Mouse (Mus musculus) midbrain, embryonic 15.5 days (tissue): ENCODE results near the gene Gfod1. TPM values are rescaled to one million over a fixed set of nuclear protein-coding genes. Genes with fewer than 3 reads are reported as not detected.
A peak's percentile ranks its signal among the peaks of the same experiment; 100 is the strongest.

ENCODE experiments used
- ATAC-seq: fragments of 200-750 bp; cut with Nextera tagmentation; replicated peaks from 2 replicates; pipeline ENCODE4 v1.8.0; 2017; ENCODE audit warnings: moderate TSS enrichment
- H3K27ac ChIP-seq: fragments of 300-500 bp; sonication (generic); 2 replicates; pipeline ENCODE4 v1.5.1; 2015; ENCODE audit warnings: mild to moderate bottlenecking, inconsistent platforms
- H3K27me3 ChIP-seq: fragments of 300-500 bp; sonication (generic); replicated peaks from 2 replicates; pipeline ENCODE4 v1.6.1; 2015; ENCODE audit warnings: inconsistent platforms
- H3K36me3 ChIP-seq: fragments of 300-500 bp; sonication (generic); replicated peaks from 2 replicates; pipeline ENCODE4 v1.6.1; 2015; ENCODE audit warnings: inconsistent platforms
- H3K4me1 ChIP-seq: fragments of 300-500 bp; sonication (generic); 2 replicates; pipeline ENCODE4 v1.6.1; 2015; ENCODE audit warnings: inconsistent platforms
- H3K4me2 ChIP-seq: fragments of 300-500 bp; sonication (generic); 2 replicates; pipeline ENCODE4 v1.6.1; 2015; ENCODE audit warnings: inconsistent platforms, mild to moderate bottlenecking, moderate library complexity
- H3K4me3 ChIP-seq: fragments of 300-500 bp; sonication (generic); 2 replicates; pipeline ENCODE4 v1.5.1; 2015; ENCODE audit warnings: mild to moderate bottlenecking, inconsistent platforms
- H3K9ac ChIP-seq: fragments of 300-500 bp; sonication (generic); 2 replicates; pipeline ENCODE4 v1.6.1; 2015; ENCODE audit warnings: mild to moderate bottlenecking, inconsistent platforms
- H3K9me3 ChIP-seq: fragments of 300-500 bp; sonication (generic); 2 replicates; pipeline ENCODE4 v1.6.1; 2016; ENCODE audit warnings: inconsistent platforms
- WGBS: fragments of 180-500 bp; shearing (Covaris S2); methylation state at CpG from one replicate; pipeline ENCODE4 v1.1.7; 2015; ENCODE audit warnings: mixed read lengths; 5-methylcytosine and 5-hydroxymethylcytosine counted together
- polyA plus RNA-seq: library from polyadenylated mRNA; unstranded; fragments of >200 nt; fragmentation: Nextera tagmentation; extraction: Ambion mirVana; gene quantifications from 2 replicates; pipeline ENCODE4 v1.2.1, GENCODE M21; 2015

Gfod1 gene
- 2.4 and 2.9 TPM in 2 replicates for polyA plus RNA-seq

GRCm38 (mm10) chr13:43304018-43304431 is at the start of gene Gfod1:
Gene Gfod1, minus strand, starts transcription at chr13:43304172.
- Histone ChIP-seq H3K4me1 (peaks cover 38% of the 10 kb centered on the region), H3K27ac (peak within 1 kb of the TSS; percentile 93), H3K9me3 (no peaks in the 10 kb centered on the region), H3K4me2 (peak within 1 kb of the TSS; percentile 87), H3K9ac (peak within 1 kb of the TSS; percentile 91), H3K27me3 (peaks cover 7% of the 10 kb centered on the region; the same call in 1 of the 2 replicates), H3K36me3 (no peaks in the 10 kb centered on the region), H3K4me3 (peak within 1 kb of the TSS; percentile 93)
- ATAC-seq = peak; percentile 94
- WGBS = under 1% methylated on average over 50 of the region's 53 CpGs

DNA sequence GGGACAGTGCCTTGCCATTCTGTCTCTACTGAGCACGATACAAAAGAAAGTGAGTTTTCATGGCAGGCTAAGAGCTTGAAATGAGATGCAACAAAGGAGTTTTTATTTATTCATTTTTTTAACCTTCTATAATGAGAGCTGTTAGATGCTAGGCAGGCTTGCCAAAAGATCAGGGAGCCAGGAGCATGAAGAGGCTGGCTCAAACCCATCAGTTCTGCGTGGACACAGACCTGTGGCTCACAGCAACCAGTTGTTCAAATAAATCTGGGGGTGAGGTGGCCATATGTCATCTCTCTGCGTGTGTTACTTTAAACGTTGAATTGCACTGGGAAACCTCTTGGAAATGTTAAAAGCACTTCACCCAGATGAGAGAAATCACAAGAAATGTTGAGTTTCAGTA is 49.4 kb upstream of the Gfod1 start:
- H3K9ac ChIP-seq = no peak overlapping the region
- ATAC-seq = no peak
- H3K27ac ChIP-seq = no peak overlapping the region
- no peak overlapping the region for H3K4me2 ChIP-seq
- H3K36me3 ChIP-seq = no peaks in the 10 kb centered on the region
- H3K4me3 ChIP-seq = no peak overlapping the region
- H3K9me3 ChIP-seq = no peaks in the 10 kb centered on the region
- H3K27me3 ChIP-seq = no peaks in the 10 kb centered on the region
- 65% methylated on average over 4 of the region's 4 CpGs for WGBS
- no peaks in the 10 kb centered on the region for H3K4me1 ChIP-seq

- no peak overlapping the region for H3K9ac ChIP-seq
- 84% methylated on average over 9 of the region's 9 CpGs for WGBS
Observed at GRCm38 (mm10) chr13:43350489-43351169, 46.7 kb upstream of the Gfod1 start.

DNA sequence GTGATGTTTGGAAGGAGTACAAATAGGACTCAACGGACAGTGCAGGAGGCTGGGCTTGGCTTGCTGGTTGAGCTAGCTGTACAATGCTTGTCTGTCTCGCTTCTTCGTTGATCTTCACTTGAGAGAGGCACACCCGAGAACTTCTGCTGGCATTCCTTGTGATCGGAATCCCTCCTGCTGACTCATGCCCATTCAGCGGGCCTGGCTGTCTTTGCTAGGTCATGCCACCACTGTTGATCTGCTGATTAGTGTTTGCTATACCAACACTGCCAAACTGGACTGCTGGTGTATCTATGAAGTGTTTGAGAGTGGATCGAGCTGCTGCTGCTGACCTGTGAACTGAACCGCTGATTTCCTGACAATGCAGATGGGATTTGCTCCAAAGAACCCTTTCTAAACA is 45.4 kb upstream of the Gfod1 start:
- no peak for ATAC-seq
- Histone ChIP-seq H3K4me1 (no peaks in the 10 kb centered on the region), H3K36me3 (no peaks in the 10 kb centered on the region), H3K4me3 (no peak overlapping the region), H3K9me3 (no peaks in the 10 kb centered on the region), H3K4me2 (no peak overlapping the region), H3K27ac (no peak overlapping the region), H3K27me3 (no peaks in the 10 kb centered on the region), H3K9ac (no peak overlapping the region)
- 85% methylated on average over 8 of the region's 8 CpGs for whole genome bisulfite sequencing

More at GRCm38 (mm10) chr13:43350489-43351169, 46.7 kb upstream of the Gfod1 start:
- Histone ChIP-seq H3K9me3 (no peaks in the 10 kb centered on the region), H3K4me3 (no peak overlapping the region), H3K4me1 (no peaks in the 10 kb centered on the region), H3K36me3 (no peaks in the 10 kb centered on the region), H3K27me3 (no peaks in the 10 kb centered on the region), H3K4me2 (no peak overlapping the region), H3K27ac (no peak overlapping the region)
- ATAC-seq = no peak

DNA sequence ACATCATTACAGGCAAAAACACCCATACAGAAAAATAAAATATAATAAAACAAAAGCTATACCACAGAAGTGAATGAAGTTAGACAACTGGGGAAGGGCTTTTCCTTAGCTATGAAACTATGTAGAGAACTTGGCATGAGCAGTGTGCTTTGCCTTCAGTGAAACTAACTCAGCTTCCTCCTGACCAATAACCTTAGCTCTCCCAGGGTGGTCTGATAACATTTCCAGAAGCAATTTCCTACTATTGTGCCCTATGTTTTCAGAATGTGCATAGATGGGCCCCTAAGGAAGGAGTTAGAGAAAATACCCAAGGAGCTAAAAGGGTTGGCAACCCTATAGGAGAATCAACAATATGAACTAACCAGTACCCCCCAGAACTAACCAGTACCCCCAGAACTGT is 42.9 kb upstream of the Gfod1 start:
- H3K4me3 ChIP-seq = no peak overlapping the region
- H3K27ac ChIP-seq = no peak overlapping the region

GRCm38 (mm10) chr13:43338632-43339031 is 34.7 kb upstream of the Gfod1 start:
- no peak for ATAC-seq

More for the DNA sequence above, 42.9 kb upstream of the Gfod1 start:
- no peak overlapping the region for H3K9ac ChIP-seq
- no peak for ATAC-seq
- H3K4me1 ChIP-seq = no peaks in the 10 kb centered on the region
- no peaks in the 10 kb centered on the region for H3K36me3 ChIP-seq
- no peaks in the 10 kb centered on the region for H3K27me3 ChIP-seq
- no peak overlapping the region for H3K4me2 ChIP-seq
- no peaks in the 10 kb centered on the region for H3K9me3 ChIP-seq

DNA sequence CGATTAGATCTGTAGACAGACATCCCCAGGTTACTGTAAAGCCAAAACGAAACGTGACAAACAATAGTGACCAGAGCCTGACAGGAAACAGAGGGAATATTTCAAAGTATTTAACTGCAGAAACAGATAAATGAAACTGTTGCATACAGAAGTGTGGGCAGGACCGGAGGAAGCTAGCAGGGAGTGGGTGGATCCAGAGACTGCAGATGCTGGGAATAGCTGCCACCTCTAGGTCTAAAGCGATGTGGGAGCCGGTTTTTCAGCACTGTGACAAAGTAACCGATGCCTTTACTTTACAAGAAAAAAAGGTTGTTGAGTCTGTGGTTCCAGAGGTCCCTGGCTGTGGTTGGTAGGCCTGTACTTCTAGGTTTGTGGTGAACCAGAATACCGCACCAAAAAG is 34.0 kb upstream of the Gfod1 start:
- no peak for ATAC-seq
- Histone ChIP-seq H3K9me3 (no peaks in the 10 kb centered on the region), H3K27ac (no peak overlapping the region), H3K36me3 (no peaks in the 10 kb centered on the region), H3K27me3 (no peaks in the 10 kb centered on the region), H3K4me2 (no peak overlapping the region), H3K4me3 (no peak overlapping the region), H3K4me1 (no peaks in the 10 kb centered on the region), H3K9ac (no peak overlapping the region)
- WGBS = 95% methylated on average over 8 of the region's 8 CpGs

More at GRCm38 (mm10) chr13:43338632-43339031, 34.7 kb upstream of the Gfod1 start:
- Histone ChIP-seq H3K9ac (no peak overlapping the region), H3K4me1 (no peaks in the 10 kb centered on the region), H3K36me3 (no peaks in the 10 kb centered on the region), H3K4me2 (no peak overlapping the region), H3K9me3 (no peaks in the 10 kb centered on the region), H3K4me3 (no peak overlapping the region), H3K27me3 (no peaks in the 10 kb centered on the region), H3K27ac (no peak overlapping the region)
- WGBS = 57% methylated on average over 4 of the region's 4 CpGs

GRCm38 (mm10) chr13:43336425-43337221 is 32.7 kb upstream of the Gfod1 start:
- H3K27me3 ChIP-seq = no peaks in the 10 kb centered on the region
- H3K4me3 ChIP-seq = no peak overlapping the region
- H3K9me3 ChIP-seq = no peaks in the 10 kb centered on the region
- no peak overlapping the region for H3K9ac ChIP-seq
- WGBS = 87% methylated on average over 12 of the region's 12 CpGs
- ATAC-seq = no peak
- no peaks in the 10 kb centered on the region for H3K36me3 ChIP-seq
- H3K27ac ChIP-seq = no peak overlapping the region
- no peak overlapping the region for H3K4me2 ChIP-seq
- no peaks in the 10 kb centered on the region for H3K4me1 ChIP-seq

- H3K9me3 ChIP-seq = no peaks in the 10 kb centered on the region
- no peaks in the 10 kb centered on the region for H3K4me1 ChIP-seq
- H3K27ac ChIP-seq = no peak overlapping the region
- H3K4me3 ChIP-seq = no peak overlapping the region
- H3K9ac ChIP-seq = no peak overlapping the region
- 46% methylated on average over 7 of the region's 7 CpGs for WGBS
- no peak overlapping the region for H3K4me2 ChIP-seq
- no peak for ATAC-seq
- H3K27me3 ChIP-seq = no peaks in the 10 kb centered on the region
- no peaks in the 10 kb centered on the region for H3K36me3 ChIP-seq
Observed at GRCm38 (mm10) chr13:43332591-43332990, 28.6 kb upstream of the Gfod1 start.

DNA sequence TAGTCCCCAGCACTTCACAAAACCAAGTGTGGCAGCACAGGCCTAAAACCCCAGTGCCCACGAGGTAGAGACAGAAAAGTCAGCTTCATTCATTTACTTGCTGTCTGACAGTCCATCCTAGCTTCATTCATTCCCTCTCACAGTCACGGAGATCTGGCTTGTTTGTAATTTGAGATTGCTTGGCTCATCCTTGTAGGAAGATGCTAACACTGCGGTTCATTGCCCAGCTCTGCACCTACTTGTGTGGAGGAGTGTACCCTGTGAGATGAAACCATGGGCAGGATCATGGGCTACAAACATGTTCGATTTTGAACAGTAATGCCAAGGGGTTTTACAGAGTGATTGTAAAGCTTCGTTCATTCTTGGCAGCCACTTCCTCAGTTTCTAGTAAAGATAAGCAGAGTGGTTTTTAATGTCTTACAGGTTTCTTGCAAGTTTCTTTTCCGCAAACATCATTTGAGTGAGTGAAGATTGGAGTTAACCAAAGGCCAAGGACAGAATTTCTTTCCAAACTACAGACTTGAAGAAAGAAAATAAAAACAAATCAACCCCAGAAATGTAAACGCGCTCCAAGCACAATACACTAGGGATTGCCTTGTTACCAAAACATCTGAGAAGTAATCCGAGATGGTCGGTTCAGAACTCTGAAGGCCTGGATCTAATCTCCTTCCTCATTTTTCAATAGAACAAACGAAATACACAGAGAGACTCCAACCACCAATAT is 27.9 kb upstream of the Gfod1 start:
- Histone ChIP-seq H3K27me3 (no peaks in the 10 kb centered on the region), H3K27ac (no peak overlapping the region), H3K9ac (no peak overlapping the region), H3K4me2 (no peak overlapping the region), H3K9me3 (no peaks in the 10 kb centered on the region), H3K36me3 (no peaks in the 10 kb centered on the region), H3K4me3 (no peak overlapping the region), H3K4me1 (no peaks in the 10 kb centered on the region)
- WGBS = 69% methylated on average over 11 of the region's 11 CpGs
- ATAC-seq = no peak

DNA sequence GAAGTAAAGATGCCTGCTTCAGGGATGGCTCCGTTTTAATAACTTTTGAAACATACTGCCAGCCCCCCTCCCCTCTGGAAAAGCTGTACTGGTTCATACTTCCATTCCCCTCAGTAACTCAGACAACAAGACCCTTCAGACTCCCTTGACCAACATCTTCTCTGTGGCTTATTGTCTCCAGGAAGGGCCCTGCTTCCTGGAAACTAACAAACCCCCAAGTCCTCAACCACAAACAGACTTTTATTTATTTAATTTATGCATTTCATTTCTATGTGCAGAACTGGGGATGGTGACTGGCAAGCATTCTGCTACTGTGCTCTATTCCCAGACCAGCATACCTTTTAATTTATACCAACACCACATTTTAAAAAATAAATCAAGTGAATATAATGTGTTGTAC is 21.5 kb upstream of the Gfod1 start:
- Histone ChIP-seq H3K4me3 (no peak overlapping the region), H3K36me3 (no peaks in the 10 kb centered on the region), H3K27me3 (no peaks in the 10 kb centered on the region), H3K9ac (no peak overlapping the region), H3K4me1 (no peaks in the 10 kb centered on the region), H3K9me3 (no peaks in the 10 kb centered on the region), H3K27ac (no peak overlapping the region), H3K4me2 (no peak overlapping the region)
- ATAC-seq = no peak
- 85% methylated on average over 1 of the region's 1 CpGs for WGBS

DNA sequence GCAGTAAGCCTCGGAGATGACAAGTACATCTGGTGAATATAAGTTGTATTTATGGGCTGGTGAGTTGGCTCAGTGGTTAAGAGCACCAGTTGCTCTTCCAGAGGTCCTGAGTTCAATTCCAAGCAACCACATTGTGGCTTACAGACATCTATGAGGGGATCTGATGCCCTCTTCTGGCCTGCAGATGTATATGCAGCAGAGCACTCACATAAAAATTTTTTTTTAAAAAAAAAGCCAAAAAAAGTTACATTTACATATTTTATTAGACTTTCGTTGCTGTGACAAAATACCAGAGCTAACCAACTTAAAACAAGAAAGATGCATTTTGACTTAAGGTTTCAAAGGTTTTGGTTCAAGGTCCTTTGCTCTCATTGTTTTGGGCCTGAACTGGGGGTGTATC is 17.5 kb upstream of the Gfod1 start:
- no peak overlapping the region for H3K9ac ChIP-seq
- H3K4me2 ChIP-seq = no peak overlapping the region
- H3K4me3 ChIP-seq = no peak overlapping the region
- H3K4me1 ChIP-seq = no peaks in the 10 kb centered on the region
- H3K27ac ChIP-seq = no peak overlapping the region
- H3K36me3 ChIP-seq = no peaks in the 10 kb centered on the region
- H3K27me3 ChIP-seq = no peaks in the 10 kb centered on the region
- ATAC-seq = no peak
- H3K9me3 ChIP-seq = no peaks in the 10 kb centered on the region
- WGBS = 77% methylated on average over 2 of the region's 2 CpGs
